Mouse (Mus musculus) heart, adult 2 months (tissue): ENCODE results near the gene Oxct2a.

ENCODE experiments used
- CTCF ChIP-seq: fragments of 200-600 bp; IDR thresholded peaks from 2 replicates; pipeline ENCODE4 v1.8.1; 2022; ENCODE audit warnings: antibody characterized with exemption, mild to moderate bottlenecking, moderate library complexity
- POLR2A ChIP-seq: fragments of 200-500 bp; IDR thresholded peaks from 2 replicates; pipeline ENCODE4 v1.6.1; 2011; ENCODE audit warnings: mild to moderate bottlenecking, low read depth, low read length, control low read depth; ENCODE audit not compliant: insufficient read depth

DNA sequence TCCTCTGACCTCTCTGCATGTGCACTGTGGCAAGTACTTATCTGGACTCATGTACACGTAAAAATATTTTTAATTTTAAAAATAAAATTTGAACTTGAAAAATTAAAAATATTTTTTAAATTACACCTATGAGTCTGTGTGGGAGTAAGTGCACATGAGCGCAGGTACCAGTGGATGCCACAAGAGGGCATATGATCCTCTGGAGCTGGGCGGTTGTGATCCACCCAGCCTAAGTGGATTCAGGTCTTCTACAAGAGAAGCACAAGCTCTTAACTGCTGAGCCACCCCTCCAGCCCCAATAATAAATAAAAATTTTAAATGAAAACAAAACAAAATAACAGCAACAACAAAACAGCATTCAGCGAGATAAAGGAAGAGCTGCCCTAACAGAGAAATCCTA lies 9.7 kb upstream of the Oxct2a start:
- TF ChIP-seq POLR2A: no peak
- 0 out of 2 replicates have a peak, but pooled peaks have one; percentile 18 for TF ChIP-seq CTCF
